8 mouse cellular contexts compared by ENCODE assay signal in genomic region chr2:18391861-18392260, GRCm38 (mm10). TPM values are rescaled to one million over a fixed set of nuclear protein-coding genes. Genes with fewer than 3 reads are reported as not detected.
DNase-seq lines count a peak whose midpoint lies in the region; ATAC-seq and TF ChIP-seq lines count a peak whose summit lies in the region.

No protein-coding gene starts in this region.

- peak overlapping the region; percentile 78 for H3K4me3 ChIP-seq in lung, embryonic 16.5 days (ENCODE audit: low read length)
- H3K4me3 ChIP-seq in hindbrain, postnatal 0 days (ENCODE audit: low read length) = peak overlapping the region; percentile 68
- H3K4me3 ChIP-seq in midbrain, embryonic 11.5 days (ENCODE audit: low read depth, low read length) = peak overlapping the region; percentile 84

- no peaks in the 10 kb centered on the region for H3K27me3 ChIP-seq in lung, embryonic 16.5 days (ENCODE audit: control insufficient read depth, insufficient read depth, low read depth, low read length)
- H3K27me3 ChIP-seq in hindbrain, postnatal 0 days (ENCODE audit: insufficient read depth, low read length) = no peaks in the 10 kb centered on the region
- H3K27me3 ChIP-seq in midbrain, embryonic 11.5 days (ENCODE audit: control insufficient read depth, insufficient read depth, low read length) = no peaks in the 10 kb centered on the region

- no peak for ATAC-seq in lung, embryonic 16.5 days (ENCODE audit: low read depth)
- no peak for ATAC-seq in hindbrain, postnatal 0 days
- no peak for ATAC-seq in midbrain, embryonic 11.5 days (ENCODE audit: low FRiP score)

- H3K4me2 ChIP-seq in lung, embryonic 16.5 days (ENCODE audit: low read depth, low read length) = peak overlapping the region; percentile 86
- peak overlapping the region; percentile 56 for H3K4me2 ChIP-seq in hindbrain, postnatal 0 days (ENCODE audit: low read depth, low read length)
- H3K4me2 ChIP-seq in midbrain, embryonic 11.5 days = peak overlapping the region; percentile 69

- WGBS in lung, embryonic 16.5 days = under 1% methylated on average over 11 of the region's 11 CpGs
- WGBS in hindbrain, postnatal 0 days = under 1% methylated on average over 11 of the region's 11 CpGs
- under 1% methylated on average over 11 of the region's 11 CpGs for WGBS in midbrain, embryonic 11.5 days

- H3K36me3 ChIP-seq in lung, embryonic 16.5 days (ENCODE audit: control insufficient read depth, insufficient read depth, low read length) = no peaks in the 10 kb centered on the region
- no peaks in the 10 kb centered on the region for H3K36me3 ChIP-seq in hindbrain, postnatal 0 days (ENCODE audit: insufficient read depth, low read length)
- H3K36me3 ChIP-seq in midbrain, embryonic 11.5 days (ENCODE audit: control insufficient read depth, insufficient read depth, low read length) = no peaks in the 10 kb centered on the region

- peak overlapping the region; percentile 99 for H3K27ac ChIP-seq in lung, embryonic 16.5 days (ENCODE audit: low read length)
- peak overlapping the region; percentile 97 for H3K27ac ChIP-seq in hindbrain, postnatal 0 days
- peak overlapping the region; percentile 96 for H3K27ac ChIP-seq in midbrain, embryonic 11.5 days (ENCODE audit: low read depth, low read length)

- H3K9ac ChIP-seq in lung, embryonic 16.5 days (ENCODE audit: low read length) = peak overlapping the region; percentile 93
- peak overlapping the region; percentile 73 for H3K9ac ChIP-seq in hindbrain, postnatal 0 days (replicated peaks; ENCODE audit: low read length)
- peak overlapping the region; percentile 87 for H3K9ac ChIP-seq in midbrain, embryonic 11.5 days (ENCODE audit: low read length)

- peak; percentile 3 for DNase-seq in adrenal gland, postnatal 10 days
- DNase-seq in adrenal gland, postnatal 14 days = no peak
- DNase-seq in lung, postnatal 4 days = no peak
- DNase-seq in hindbrain, postnatal 0 days (ENCODE audit: low spot score) = no peak
- no peak for DNase-seq in midbrain, embryonic 11.5 days (ENCODE audit: low spot score, missing footprints)
- DNase-seq in urinary bladder, postnatal 10 days (ENCODE audit: low spot score) = no peak
- DNase-seq in gastrocnemius, postnatal 4 days (ENCODE audit: low spot score in 2 of 2) = no peak

- H3K9me3 ChIP-seq in lung, embryonic 16.5 days (ENCODE audit: control insufficient read depth, low read length) = no peaks in the 10 kb centered on the region
- no peaks in the 10 kb centered on the region for H3K9me3 ChIP-seq in hindbrain, postnatal 0 days (ENCODE audit: low read length)
- no peaks in the 10 kb centered on the region; the same call in 1 of the 2 replicates for H3K9me3 ChIP-seq in midbrain, embryonic 11.5 days (ENCODE audit: control insufficient read depth, low read length)

- no peak for TF ChIP-seq CTCF in hindbrain, postnatal 0 days (IDR thresholded peaks at IDR 0.05; ENCODE audit: low read depth)

- H3K4me1 ChIP-seq in lung, embryonic 16.5 days (replicated peaks; ENCODE audit: control insufficient read depth, insufficient read depth, low read length) = no peaks in the 10 kb centered on the region; the same call in none of the 2 replicates
- H3K4me1 ChIP-seq in hindbrain, postnatal 0 days (ENCODE audit: insufficient read depth, low read length) = no peaks in the 10 kb centered on the region
- peaks cover 4% of the 10 kb centered on the region; the same call in 1 of the 2 replicates for H3K4me1 ChIP-seq in midbrain, embryonic 11.5 days (ENCODE audit: control insufficient read depth, insufficient read depth, low read length)

RNA-seq across cellular contexts. Expression of gene Dnajc1, which starts 0.8 kb away (rescaled TPM):
- total RNA-seq in adrenal gland, postnatal 10 days (2021) = 10 to 100 TPM; 21.8 to 26.1 TPM
- 29.8 and 29.9 TPM in 2 replicates for total RNA-seq in adrenal gland, postnatal 14 days (2021)
- 30.5 and 32.9 TPM in 2 replicates for polyA plus RNA-seq in lung, embryonic 16.5 days (2015; fragmentation: Nextera tagmentation; extraction: Ambion mirVana)
- total RNA-seq in hindbrain, postnatal 0 days (2014; rRNA removed) = 8.7 and 13.0 TPM in 2 replicates
- polyA plus RNA-seq in hindbrain, postnatal 0 days (2015; fragmentation: Nextera tagmentation; extraction: Ambion mirVana) = 21.2 and 21.5 TPM in 2 replicates
- polyA plus RNA-seq in midbrain, embryonic 11.5 days (2014; fragmentation: Nextera tagmentation; extraction: Ambion mirVana) = 26.4 and 32.7 TPM in 2 replicates
- total RNA-seq in gastrocnemius, postnatal 4 days (2021) = 10 to 100 TPM; 20.6 to 21.6 TPM
